Mouse (Mus musculus) thymus, postnatal 10 days (tissue): ENCODE data around the gene Kirrel2.

Experiments
- DNase-seq, 2 experiments: peaks; one replicate each; pipeline ENCODE4 v3.0.0; 2021; ENCODE audit warnings: low spot score in 2 of 2

Gene Kirrel2

GRCm38 (mm10) chr7:30413596-30413995, 43.9 kb downstream of the Kirrel2 start, which contains the start of gene Tyrobp:
TSS of gene Tyrobp (plus strand) at chr7:30413760.
- DNase-seq = no peak

- peak; percentile 32 to 51 for DNase-seq
These were observed 44.7 kb downstream of the Kirrel2 start for GRCm38 (mm10) chr7:30412735-30413147.

- no peak for DNase-seq
These were observed 46.5 kb downstream of the Kirrel2 start for GRCm38 (mm10) chr7:30411023-30411422.

GRCm38 (mm10) chr7:30409789-30410188, 47.7 kb downstream of the Kirrel2 start:
- DNase-seq = peak in 1 of 2 experiments; percentile 34

GRCm38 (mm10) chr7:30408639-30409038, 48.9 kb downstream of the Kirrel2 start:
- DNase-seq = no peak

GRCm38 (mm10) chr7:30402343-30402742, 55.1 kb downstream of the Kirrel2 start:
- DNase-seq = no peak

GRCm38 (mm10) chr7:30399671-30400070, 57.8 kb downstream of the Kirrel2 start:
- DNase-seq = no peak
